22 mouse cellular contexts compared by ENCODE assay signal in genomic region chr11:31883671-31884070, GRCm38 (mm10). TPM values are rescaled to one million over a fixed set of nuclear protein-coding genes. Genes with fewer than 3 reads are reported as not detected.
DNase-seq lines count a peak whose midpoint lies in the region; ATAC-seq and TF ChIP-seq lines count a peak whose summit lies in the region.
"Had no signal": no experiment of that assay in that cellular context is flagged by ENCODE, and none has a peak within 500 bp of the region (broad histone marks: within the 10 kb centered on the region; RNA-seq: fewer than 3 reads in every experiment).

No protein-coding gene starts in this region.

- H3K9me3 ChIP-seq in heart, embryonic 13.5 days: no peaks in the 10 kb centered on the region
- H3K9me3 ChIP-seq in liver, embryonic 13.5 days (replicated peaks): no peaks in the 10 kb centered on the region
- H3K9me3 ChIP-seq: heart, embryonic 15.5 days; limb, embryonic 13.5 days; neural tube, embryonic 12.5 days had no signal

- peaks cover 56% of the 10 kb centered on the region for H3K4me1 ChIP-seq in heart, embryonic 13.5 days
- peaks cover 30% of the 10 kb centered on the region for H3K4me1 ChIP-seq in liver, adult 2 months (ENCODE audit: control insufficient read depth, insufficient read depth, low read length)
- H3K4me1 ChIP-seq in liver, embryonic 13.5 days (replicated peaks): peaks cover 70% of the 10 kb centered on the region
- H3K4me1 ChIP-seq: limb, embryonic 13.5 days; neural tube, embryonic 12.5 days had no signal

- H3K4me2 ChIP-seq in heart, embryonic 13.5 days: no peak overlapping the region
- no peak overlapping the region for H3K4me2 ChIP-seq in liver, embryonic 13.5 days
- H3K4me2 ChIP-seq: heart, embryonic 15.5 days; limb, embryonic 13.5 days; neural tube, embryonic 12.5 days had no signal

- peaks cover 7% of the 10 kb centered on the region; the same call in 1 of the 2 replicates for H3K36me3 ChIP-seq in heart, embryonic 13.5 days
- peaks cover 20% of the 10 kb centered on the region for H3K36me3 ChIP-seq in liver, adult 2 months (ENCODE audit: control insufficient read depth, insufficient read depth, low read length)
- peaks cover 72% of the 10 kb centered on the region for H3K36me3 ChIP-seq in liver, embryonic 13.5 days
- H3K36me3 ChIP-seq: heart, embryonic 15.5 days; limb, embryonic 13.5 days; neural tube, embryonic 12.5 days had no signal

- peaks cover 18% of the 10 kb centered on the region; the same call in 1 of the 2 replicates for H3K79me2 ChIP-seq in liver, adult 2 months (ENCODE audit: control insufficient read depth, insufficient read depth, low read length)

- no peak overlapping the region for H3K4me3 ChIP-seq in heart, embryonic 13.5 days
- no peak overlapping the region for H3K4me3 ChIP-seq in liver, adult 2 months (ENCODE audit: insufficient read depth, low read depth, low read length)
- H3K4me3 ChIP-seq in liver, embryonic 13.5 days (replicated peaks): no peak overlapping the region
- H3K4me3 ChIP-seq: heart, embryonic 15.5 days; limb, embryonic 13.5 days; neural tube, embryonic 12.5 days had no signal

- WGBS in heart, embryonic 13.5 days: 47% methylated on average over 1 of the region's 1 CpGs
- WGBS in liver, adult 2 months: 15% methylated on average over 1 of the region's 1 CpGs
- WGBS in liver, embryonic 13.5 days (ENCODE audit: insufficient replicate concordance): 68% methylated on average over 1 of the region's 1 CpGs

- DNase-seq in heart, adult 11 months: no peak
- peak; percentile 59 for DNase-seq in liver, adult 2 months (ENCODE audit: extremely low read depth, low read depth, low spot score)
- no peak for DNase-seq in liver
- no peak for DNase-seq in liver, embryonic 13.5 days
- DNase-seq in spleen, adult 18-20 months: no peak
- DNase-seq: adrenal gland, postnatal 36 days; cerebellum, adult 9-10 months; kidney, postnatal 36 days; layer of hippocampus, adult 9-11 months; lung, postnatal 4 days; midbrain, embryonic 14.5 days; right cerebral cortex, postnatal 25 days; thymus, postnatal 25 days had no signal

- TF ChIP-seq CTCF in liver, adult 2 months (IDR thresholded peaks at IDR 0.05; ENCODE audit: low read depth, low read length): no peak

- no peak for ATAC-seq in heart, embryonic 13.5 days (ENCODE audit: extremely low read depth, insufficient number of reproducible peaks, low FRiP score, low TSS enrichment)
- peak; percentile 80 for ATAC-seq in liver, embryonic 13.5 days (ENCODE audit: low read depth)
- ATAC-seq in megakaryocyte-erythroid progenitor cell, adult 5-6 weeks (replicated peaks; ENCODE audit: low FRiP score, low TSS enrichment, poor library complexity, severe bottlenecking): peak; percentile 95
- ATAC-seq: forebrain, embryonic 16.5 days; hindbrain, postnatal 0 days; intestine, embryonic 16.5 days; Patski had no signal

- TF ChIP-seq POLR2A in liver, adult 2 months (IDR thresholded peaks at IDR 0.05; ENCODE audit: extremely low read depth, insufficient read depth, low read length): no peak

- H3K9ac ChIP-seq in heart, embryonic 13.5 days: peak overlapping the region; percentile 41; the same call in 1 of the 2 replicates
- H3K9ac ChIP-seq in liver, adult 2 months (ENCODE audit: low read depth, low read length): no peak overlapping the region
- H3K9ac ChIP-seq in liver, embryonic 13.5 days: no peak overlapping the region
- H3K9ac ChIP-seq: heart, embryonic 15.5 days; limb, embryonic 13.5 days; neural tube, embryonic 12.5 days had no signal

- H3K27ac ChIP-seq in heart, embryonic 13.5 days (replicated peaks): peak overlapping the region; percentile 10; the same call in 1 of the 2 replicates
- H3K27ac ChIP-seq in liver, adult 2 months (replicated peaks; ENCODE audit: insufficient read depth, low read depth, low read length): peak overlapping the region; percentile 27; the same call in 1 of the 2 replicates
- H3K27ac ChIP-seq in liver, embryonic 13.5 days: no peak overlapping the region
- H3K27ac ChIP-seq: heart, embryonic 15.5 days; hindbrain, postnatal 0 days; limb, embryonic 13.5 days; neural tube, embryonic 12.5 days had no signal

- no peaks in the 10 kb centered on the region for H3K27me3 ChIP-seq in heart, embryonic 13.5 days (replicated peaks)
- H3K27me3 ChIP-seq in liver, adult 2 months (ENCODE audit: control insufficient read depth, insufficient read depth, low read length): no peaks in the 10 kb centered on the region
- no peaks in the 10 kb centered on the region for H3K27me3 ChIP-seq in liver, embryonic 13.5 days
- H3K27me3 ChIP-seq: heart, embryonic 15.5 days; limb, embryonic 13.5 days; neural tube, embryonic 12.5 days; Patski had no signal

RNA-seq across cellular contexts. Expression of gene Cpeb4, which starts 11.7 kb away (rescaled TPM):
- 6.2 and 6.7 TPM in 2 replicates for polyA plus RNA-seq in heart, embryonic 13.5 days (2015; fragmentation: Nextera tagmentation; extraction: Ambion mirVana)
- total RNA-seq in liver, adult 2 months (2014; rRNA removed): 30.6 and 37.0 TPM in 2 replicates
- polyA plus RNA-seq in liver, adult 2 months (2012; rRNA removed): 9.0 and 10.3 TPM in 2 replicates
- polyA plus RNA-seq in liver, embryonic 13.5 days (2015; fragmentation: Nextera tagmentation; extraction: Ambion mirVana): 14.3 and 21.6 TPM in 2 replicates
- 9.9 and 10.2 TPM in 2 replicates for total RNA-seq in megakaryocyte-erythroid progenitor cell, adult 5-6 weeks (2014; fragmentation: Nextera tagmentation)
- total RNA-seq in megakaryocyte-erythroid progenitor cell, adult 5-6 weeks (2017): 8.7 and 13.2 TPM in 2 replicates
